Mouse (Mus musculus) CH12.LX (cell line): ENCODE results near the gene Krt83. TPM values are rescaled to one million over a fixed set of nuclear protein-coding genes. Genes with fewer than 3 reads are reported as not detected.

Experiments
- DNase-seq: peaks from one replicate; pipeline ENCODE4 v3.0.0-alpha.2; 2013; ENCODE audit errors: extremely low read depth
- H3K27ac ChIP-seq: 2 replicates; pipeline ENCODE4 v1.5.1; 2012; ENCODE audit warnings: low read depth, mild to moderate bottlenecking, control low read depth, moderate library complexity; ENCODE audit not compliant: insufficient read depth
- H3K27me3 ChIP-seq: replicated peaks from 2 replicates; pipeline ENCODE3; 2012; ENCODE audit warnings: inconsistent platforms
- H3K36me3 ChIP-seq, 2 experiments: replicated peaks in 1 of 2; 2 replicates each; pipeline versions ENCODE3 to v1.6.1; 2012; ENCODE audit warnings: inconsistent platforms in 1 of 2, low read length in 1 of 2, mild to moderate bottlenecking in 1 of 2, mixed read lengths in 1 of 2, moderate library complexity in 1 of 2; ENCODE audit not compliant: control insufficient read depth in 1 of 2, insufficient read depth in 1 of 2
- H3K4me1 ChIP-seq, 2 experiments: 2 replicates each; pipeline ENCODE4 v1.6.1; 2012; ENCODE audit warnings: inconsistent platforms in 1 of 2, moderate library complexity in 1 of 2; ENCODE audit not compliant: insufficient read depth in 2 of 2, control insufficient read depth in 1 of 2
- H3K4me2 ChIP-seq: 2 replicates; pipeline ENCODE4 v1.6.1; 2012; ENCODE audit warnings: low read depth, mild to moderate bottlenecking, control low read depth; ENCODE audit not compliant: poor library complexity, insufficient read depth, severe bottlenecking
- H3K4me3 ChIP-seq, 3 experiments: fragments of 150-350 bp in 1 of 3; sonication (generic) in 1 of 3; replicated peaks in 1 of 3; 2 replicates each; pipeline versions ENCODE3 to v1.5.1; 2011 to 2012; ENCODE audit warnings: low read depth in 2 of 3, low read length in 2 of 3, mild to moderate bottlenecking in 2 of 3, moderate library complexity in 2 of 3, control low read depth in 1 of 3, improper control_type of control experiment in 1 of 3, inconsistent platforms in 1 of 3, mixed read lengths in 1 of 3; ENCODE audit not compliant: poor library complexity in 1 of 3
- H3K79me2 ChIP-seq: replicated peaks from 2 replicates; pipeline ENCODE4 v1.6.1; 2012; ENCODE audit warnings: mild to moderate bottlenecking, moderate library complexity; ENCODE audit not compliant: control insufficient read depth, poor library complexity, insufficient read depth, severe bottlenecking; ENCODE audit errors: extremely low read depth
- H3K9ac ChIP-seq: 2 replicates; pipeline ENCODE4 v1.6.1; 2012; ENCODE audit warnings: low read depth, mild to moderate bottlenecking, control low read depth, moderate library complexity; ENCODE audit not compliant: insufficient read depth
- H3K9me3 ChIP-seq: replicated peaks from 2 replicates; pipeline ENCODE3; 2012; ENCODE audit warnings: low read length, inconsistent platforms, mixed read lengths
- BHLHE40 ChIP-seq: IDR thresholded peaks from 2 replicates; pipeline ENCODE4 v1.6.1; 2011; ENCODE audit warnings: mild to moderate bottlenecking, low read depth, low read length, improper control_type of control experiment
- CTCF ChIP-seq, 2 experiments: IDR thresholded peaks in 1 of 2; conservative IDR thresholded peaks in 1 of 2; 2 replicates each; pipeline ENCODE4 v1.5.1; 2011 to 2012; ENCODE audit warnings: low read depth in 2 of 2, low read length in 2 of 2, improper control_type of control experiment in 1 of 2, inconsistent platforms in 1 of 2, mild to moderate bottlenecking in 1 of 2, moderate library complexity in 1 of 2
- GABPA ChIP-seq: IDR thresholded peaks from 2 replicates; pipeline ENCODE4 v1.6.1; 2012; ENCODE audit warnings: low read depth, low read length, improper control_type of control experiment, inconsistent platforms; ENCODE audit not compliant: insufficient replicate concordance
- IRF4 ChIP-seq: IDR thresholded peaks from 2 replicates; pipeline ENCODE4 v1.6.1; 2014; ENCODE audit warnings: low read depth, mild to moderate bottlenecking, inconsistent platforms, low read length, improper control_type of control experiment
- JUND ChIP-seq: conservative IDR thresholded peaks from 2 replicates; pipeline ENCODE4 v1.6.1; 2011; ENCODE audit warnings: low read depth, low read length, improper control_type of control experiment
- MAFK ChIP-seq: IDR thresholded peaks from 2 replicates; pipeline ENCODE4 v1.6.1; 2011; ENCODE audit warnings: low read length, improper control_type of control experiment; ENCODE audit not compliant: insufficient replicate concordance
- MAZ ChIP-seq: IDR thresholded peaks from 2 replicates; pipeline ENCODE4 v1.6.1; 2012; ENCODE audit warnings: low read depth, mild to moderate bottlenecking, inconsistent platforms, low read length, improper control_type of control experiment, moderate library complexity
- MXI1 ChIP-seq: IDR thresholded peaks from 2 replicates; pipeline ENCODE4 v1.6.1; 2011; ENCODE audit warnings: mild to moderate bottlenecking, low read depth, low read length, improper control_type of control experiment
- MYC ChIP-seq: IDR thresholded peaks from 2 replicates; pipeline ENCODE4 v1.6.1; 2011; ENCODE audit warnings: low read depth, mild to moderate bottlenecking, improper control_type of control experiment, low read length
- NELFE ChIP-seq: IDR thresholded peaks from 2 replicates; pipeline ENCODE4 v1.6.1; 2011; ENCODE audit warnings: low read depth, low read length, improper control_type of control experiment
- NRF1 ChIP-seq: IDR thresholded peaks from 2 replicates; pipeline ENCODE4 v1.6.1; 2014; ENCODE audit warnings: low read depth, mild to moderate bottlenecking, inconsistent platforms, low read length, improper control_type of control experiment, moderate library complexity
- PAX5 ChIP-seq: IDR thresholded peaks from 2 replicates; pipeline ENCODE4 v1.6.1; 2012; ENCODE audit warnings: low read length, inconsistent platforms, mixed read lengths
- POLR2A ChIP-seq: IDR thresholded peaks from 2 replicates; pipeline ENCODE4 v1.6.1; 2011; ENCODE audit warnings: low read depth, mild to moderate bottlenecking, improper control_type of control experiment, low read length
- RCOR1 ChIP-seq: conservative IDR thresholded peaks from 2 replicates; pipeline ENCODE4 v1.6.1; 2012; ENCODE audit warnings: low read depth, mild to moderate bottlenecking, inconsistent platforms, low read length, improper control_type of control experiment
- SIN3A ChIP-seq: IDR thresholded peaks from 2 replicates; pipeline ENCODE4 v1.6.1; 2012; ENCODE audit warnings: low read length, improper control_type of control experiment, inconsistent platforms
- SMC3 ChIP-seq: IDR thresholded peaks from 2 replicates; pipeline ENCODE4 v1.6.1; 2011; ENCODE audit warnings: low read depth, low read length, improper control_type of control experiment
- TCF12 ChIP-seq: IDR thresholded peaks from 2 replicates; pipeline ENCODE4 v1.6.1; 2014; ENCODE audit warnings: low read depth, mild to moderate bottlenecking, inconsistent platforms, low read length, improper control_type of control experiment
- ZC3H11A ChIP-seq: IDR thresholded peaks from 2 replicates; pipeline ENCODE4 v1.6.1; 2012; ENCODE audit warnings: low read depth, mild to moderate bottlenecking, inconsistent platforms, low read length, improper control_type of control experiment
- dilution Hi-C: fragments of 300-500 bp; cut with MboI; formaldehyde crosslinking; loops from 2 replicates; pipeline ENCODE4 v1.14.3; 2020; ENCODE audit warnings: low sequenced_read_pairs; ENCODE audit not compliant: extremely low pct_unique_long_range_greater_than_20kb, extremely low pct_ligation_motif_present
- in situ Hi-C: fragments of 300-500 bp; cut with MboI; formaldehyde crosslinking; loops from 3 replicates; pipeline ENCODE4 v1.14.3; 2019; ENCODE audit warnings: low sequenced_read_pairs, low pct_ligation_motif_present, low pct_unique_long_range_greater_than_20kb, mixed read lengths
- polyA plus RNA-seq: library from polyadenylated mRNA; unstranded; fragments of >175 nt; gene quantifications from 2 replicates; pipeline ENCODE4 v1.2.1, GENCODE M21; 2012; ENCODE audit warnings: low read depth; ENCODE audit not compliant: insufficient read length
- total RNA-seq, 2 experiments: library from RNA; depleted of rRNA; stranded (reverse); fragments of 300-350 nt in 1 of 2; fragments of >200 nt in 1 of 2; gene quantifications; 2 replicates each; pipeline ENCODE4 v1.2.3; 2012 to 2014

Gene Krt83
- total and polyA plus RNA-seq, 3 experiments, result not detected

DNA sequence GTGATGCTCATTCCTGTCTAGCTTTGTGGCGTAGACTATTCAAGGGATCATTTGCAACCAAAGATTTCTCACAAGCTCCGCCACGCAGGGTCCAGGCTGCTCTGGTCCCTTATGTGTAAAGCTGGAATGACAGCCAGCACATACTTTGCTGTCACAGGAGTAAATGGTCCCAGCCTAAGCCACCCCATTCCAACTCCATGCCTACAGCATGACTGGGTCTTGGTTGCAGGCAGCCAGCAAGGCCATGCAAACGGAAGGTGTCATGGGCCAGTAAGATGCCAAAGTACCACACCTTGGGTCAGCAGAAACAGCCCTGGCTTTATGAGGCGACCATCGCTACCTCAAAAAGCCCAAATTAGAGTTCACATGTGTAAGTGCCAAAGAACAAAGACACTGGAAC, 2.4 kb upstream of the Krt83 start:
- TF ChIP-seq MYC (no peak), JUND (no peak), NELFE (no peak), CTCF (conservative IDR thresholded peaks at IDR 0.05 in 1 of 2, IDR thresholded peaks at IDR 0.05 in 1 of 2; ENCODE audit: low read depth in 2 of 2, low read length in 2 of 2) (no peak), MAFK (no peak), SIN3A (no peak), GABPA (no peak), TCF12 (no peak)
- no peaks in the 10 kb centered on the region for H3K9me3 ChIP-seq
- no peak overlapping the region for H3K9ac ChIP-seq
- H3K27me3 ChIP-seq, result peaks cover 89% of the 10 kb centered on the region
- H3K4me3 ChIP-seq, result no peak overlapping the region
- H3K4me2 ChIP-seq, result no peak overlapping the region
- H3K36me3 ChIP-seq, result no peaks in the 10 kb centered on the region
- no peaks in the 10 kb centered on the region for H3K4me1 ChIP-seq
- no peak for DNase-seq
- H3K27ac ChIP-seq, result no peak overlapping the region
- in situ Hi-C loops (no loop called here), dilution Hi-C loops (no loop called here)
- H3K79me2 ChIP-seq, result no peaks in the 10 kb centered on the region

DNA sequence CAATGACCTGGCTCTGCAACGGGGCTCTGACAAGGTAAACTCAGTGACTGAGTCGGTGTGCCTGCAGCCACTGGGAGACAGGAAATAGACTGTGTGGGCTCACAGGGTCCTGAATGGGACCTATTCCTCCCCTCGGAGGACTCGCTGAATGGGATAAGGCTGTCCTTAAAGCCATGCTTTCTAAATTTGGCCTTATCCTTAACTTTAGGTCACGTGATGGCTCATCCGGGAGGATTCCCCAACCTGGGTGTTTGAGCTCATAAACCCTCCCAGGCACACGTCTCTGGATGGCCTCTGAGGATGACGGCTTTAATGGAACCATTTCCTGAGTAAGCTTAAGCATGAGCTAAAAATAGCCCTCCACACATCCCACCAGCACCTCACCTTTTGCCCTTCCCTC, 1.4 kb upstream of the Krt83 start:
- Histone ChIP-seq H3K79me2 (no peaks in the 10 kb centered on the region), H3K27ac (no peak overlapping the region), H3K27me3 (peaks cover 91% of the 10 kb centered on the region), H3K9ac (no peak overlapping the region), H3K4me1 (no peaks in the 10 kb centered on the region), H3K9me3 (no peaks in the 10 kb centered on the region), H3K4me2 (no peak overlapping the region), H3K4me3 (no peak overlapping the region)
- no peak for DNase-seq
- in situ Hi-C loops, result no loop called here
- dilution Hi-C loops, result no loop called here
- TF ChIP-seq POLR2A (no peak), NRF1 (no peak), NELFE (no peak), PAX5 (no peak), MXI1 (no peak), ZC3H11A (no peak), SMC3 (no peak), RCOR1 (no peak)
- TF ChIP-seq, all 38 proteins: peak for 0
- H3K36me3 ChIP-seq, result no peaks in the 10 kb centered on the region

DNA sequence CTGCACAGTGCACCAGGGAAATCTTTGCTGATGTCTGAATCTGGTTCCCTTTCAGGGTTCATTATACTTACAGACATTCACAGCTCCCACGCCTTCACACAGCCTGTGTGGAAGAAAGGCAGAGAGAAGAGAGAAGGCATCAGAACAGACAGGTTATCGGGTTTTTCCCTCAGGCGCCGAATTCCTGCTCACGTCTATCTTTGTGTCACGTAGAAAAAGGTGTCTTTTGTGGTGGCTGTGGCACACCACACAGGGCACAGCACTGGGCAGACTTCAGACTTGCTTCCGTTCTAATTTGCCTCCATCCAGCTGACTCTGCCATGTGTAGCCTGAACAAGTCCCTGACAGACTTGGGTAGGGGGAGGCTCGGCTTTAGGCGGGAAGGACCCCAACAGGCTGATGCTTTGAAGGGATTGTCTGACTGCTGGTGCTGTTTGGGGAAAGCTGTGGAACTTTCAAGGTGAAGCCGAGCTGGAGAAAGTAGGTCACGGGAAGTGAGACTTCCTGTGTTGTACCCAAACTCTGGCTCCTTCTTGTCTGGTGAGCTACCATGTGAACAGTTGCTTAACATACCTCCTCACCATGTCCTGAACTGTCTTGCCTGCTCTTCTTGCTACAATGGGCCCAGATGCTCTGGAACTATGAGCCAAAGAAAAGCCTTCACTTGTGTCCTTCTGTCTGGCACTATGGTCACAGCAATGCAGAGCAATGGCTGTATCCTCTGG, 5.2 kb downstream of the Krt83 start:
- no peak for TF ChIP-seq MAZ
- TF ChIP-seq PAX5, result no peak
- no peak for TF ChIP-seq MXI1
- TF ChIP-seq IRF4, result no peak
- no peak for TF ChIP-seq BHLHE40
- TF ChIP-seq, all 38 proteins: peak for 0
- H3K27me3 ChIP-seq, result peaks cover 86% of the 10 kb centered on the region
- peaks cover 3 to 13% of the 10 kb centered on the region in 2 experiments; a peak in 3 of 4 replicates for H3K4me1 ChIP-seq
- no peak for DNase-seq
- no peak overlapping the region for H3K9ac ChIP-seq
- dilution Hi-C loops (no loop called here), in situ Hi-C loops (no loop called here)
- H3K36me3 ChIP-seq, result no peaks in the 10 kb centered on the region
- no peak overlapping the region for H3K4me2 ChIP-seq
- H3K9me3 ChIP-seq, result no peaks in the 10 kb centered on the region
- no peak overlapping the region for H3K27ac ChIP-seq
- no peaks in the 10 kb centered on the region for H3K79me2 ChIP-seq
- H3K4me3 ChIP-seq, result no peak overlapping the region
